Mouse (Mus musculus): Measurements from ENCODE around the gene Pnck.

DNA sequence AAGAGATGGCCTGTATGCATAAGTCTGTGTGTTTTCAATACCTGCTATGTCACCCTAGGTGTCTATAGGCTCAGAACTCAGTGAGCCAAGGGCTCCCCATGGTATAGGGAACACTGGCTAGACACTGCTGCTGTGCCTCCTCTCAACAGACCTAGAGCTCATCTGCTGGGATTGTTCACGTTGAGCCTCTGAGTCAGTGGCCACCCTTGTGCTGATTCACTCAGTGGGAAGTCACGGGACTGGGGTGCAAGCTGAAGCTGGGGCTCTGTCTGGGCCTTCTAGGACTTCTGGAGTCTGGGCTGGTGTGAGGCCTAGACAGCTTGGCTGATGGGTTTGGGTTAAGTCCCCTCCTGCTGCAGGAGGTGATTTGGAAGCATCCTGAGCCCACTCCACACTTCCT is 15.3 kb upstream of the Pnck start:
- TF ChIP-seq ZNF384 (IDR thresholded peaks at IDR 0.05; ENCODE audit: low read depth, low read length) (no peak), CHD2 (IDR thresholded peaks at IDR 0.05; ENCODE audit: low read depth, low read length) (no peak), ZC3H11A (IDR thresholded peaks at IDR 0.05; ENCODE audit: borderline replicate concordance, low read depth, low read length) (no peak)

Measured in ES-E14 (cell line).